Mouse (Mus musculus): ENCODE results near the gene Erbb3. TPM values are rescaled to one million over a fixed set of nuclear protein-coding genes. Genes with fewer than 3 reads are reported as not detected.
A peak's percentile ranks its signal among the peaks of the same experiment; 100 is the strongest.

The Erbb3 gene
- polyA plus RNA-seq, 1 experiment from 2014 or later: 21.4 TPM

GRCm38 (mm10) chr10:128587120-128587519 is 2.3 kb downstream of the Erbb3 start:
- H3K27ac ChIP-seq (ENCODE audit: low read length): 0 out of 2 replicates have a peak overlapping the region, but pooled peaks have one; percentile 20
- no peak for DNase-seq (ENCODE audit: low spot score)

GRCm38 (mm10) chr10:128586546-128586945 is 2.9 kb downstream of the Erbb3 start:
- H3K9ac ChIP-seq (replicated peaks; ENCODE audit: low read depth): no peak overlapping the region
- no peak for ATAC-seq
- no peaks in the 10 kb centered on the region for H3K4me1 ChIP-seq (ENCODE audit: insufficient read depth, low read depth, low read length)
- TF ChIP-seq CTCF (IDR thresholded peaks at IDR 0.05) (no peak), EP300 (IDR thresholded peaks at IDR 0.05) (no peak)
- peak overlapping the region; percentile 98 for H3K4me2 ChIP-seq (replicated peaks; ENCODE audit: low read depth, low read length)
- no peaks in the 10 kb centered on the region for H3K9me3 ChIP-seq (ENCODE audit: low read length)
- H3K27me3 ChIP-seq (replicated peaks; ENCODE audit: insufficient read depth, low read length): no peaks in the 10 kb centered on the region; the same call in 1 of the 2 replicates
- peak overlapping the region; percentile 8; the same call in 1 of the 2 replicates for H3K4me3 ChIP-seq (ENCODE audit: low read depth, low read length)
- peak overlapping the region; percentile 26; the same call in 1 of the 2 replicates for H3K27ac ChIP-seq (ENCODE audit: low read length)
- 10% methylated on average over 1 of the region's 1 CpGs for WGBS
- DNase-seq (ENCODE audit: low spot score): no peak
- no peaks in the 10 kb centered on the region for H3K36me3 ChIP-seq (ENCODE audit: insufficient read depth, low read length)

More at GRCm38 (mm10) chr10:128587120-128587519, 2.3 kb downstream of the Erbb3 start:
- no peak overlapping the region for H3K9ac ChIP-seq (replicated peaks; ENCODE audit: low read depth)
- no peak for TF ChIP-seq EP300 (IDR thresholded peaks at IDR 0.05)
- peak overlapping the region; percentile 6; the same call in 1 of the 2 replicates for H3K4me3 ChIP-seq (ENCODE audit: low read depth, low read length)
- no peaks in the 10 kb centered on the region; the same call in 1 of the 2 replicates for H3K27me3 ChIP-seq (replicated peaks; ENCODE audit: insufficient read depth, low read length)
- ATAC-seq: no peak
- no peaks in the 10 kb centered on the region for H3K36me3 ChIP-seq (ENCODE audit: insufficient read depth, low read length)
- WGBS: 35% methylated on average over 4 of the region's 4 CpGs
- H3K4me1 ChIP-seq (ENCODE audit: insufficient read depth, low read depth, low read length): no peaks in the 10 kb centered on the region
- H3K4me2 ChIP-seq (replicated peaks; ENCODE audit: low read depth, low read length): peak overlapping the region; percentile 98
- no peaks in the 10 kb centered on the region for H3K9me3 ChIP-seq (ENCODE audit: low read length)

- ATAC-seq: peak; percentile 81
- peak overlapping the region; percentile 49 for H3K4me2 ChIP-seq (replicated peaks; ENCODE audit: low read depth, low read length)
- 0 out of 2 replicates have a peak overlapping the region, but pooled peaks have one; percentile 8 for H3K9ac ChIP-seq (replicated peaks; ENCODE audit: low read depth)
- no peaks in the 10 kb centered on the region for H3K36me3 ChIP-seq (ENCODE audit: insufficient read depth, low read length)
- H3K9me3 ChIP-seq (ENCODE audit: low read length): no peaks in the 10 kb centered on the region
- H3K27ac ChIP-seq (ENCODE audit: low read length): peak overlapping the region; percentile 84
- WGBS: 9% methylated on average over 4 of the region's 4 CpGs
- H3K4me1 ChIP-seq (ENCODE audit: insufficient read depth, low read depth, low read length): no peaks in the 10 kb centered on the region
- TF ChIP-seq CTCF (IDR thresholded peaks at IDR 0.05): no peak
- peak; percentile 84 for TF ChIP-seq EP300 (IDR thresholded peaks at IDR 0.05)
- no peaks in the 10 kb centered on the region; the same call in 1 of the 2 replicates for H3K27me3 ChIP-seq (replicated peaks; ENCODE audit: insufficient read depth, low read length)
- peak overlapping the region; percentile 12; the same call in 1 of the 2 replicates for H3K4me3 ChIP-seq (ENCODE audit: low read depth, low read length)
- peak; percentile 96 for DNase-seq (ENCODE audit: low spot score)
Measured at GRCm38 (mm10) chr10:128584386-128584785, 5.1 kb downstream of the Erbb3 start.

- TF ChIP-seq CTCF (IDR thresholded peaks at IDR 0.05) (no peak), EP300 (IDR thresholded peaks at IDR 0.05) (no peak)
- Histone ChIP-seq H3K27me3 (replicated peaks; ENCODE audit: insufficient read depth, low read length) (no peaks in the 10 kb centered on the region), H3K9me3 (ENCODE audit: low read length) (no peaks in the 10 kb centered on the region), H3K4me3 (ENCODE audit: low read depth, low read length) (peak overlapping the region; percentile 12; the same call in 1 of the 2 replicates), H3K36me3 (ENCODE audit: insufficient read depth, low read length) (no peaks in the 10 kb centered on the region), H3K9ac (replicated peaks; ENCODE audit: low read depth) (0 out of 2 replicates have a peak overlapping the region, but pooled peaks have one; percentile 8), H3K4me2 (replicated peaks; ENCODE audit: low read depth, low read length) (peak overlapping the region; percentile 49), H3K4me1 (ENCODE audit: insufficient read depth, low read depth, low read length) (no peaks in the 10 kb centered on the region), H3K27ac (ENCODE audit: low read length) (peak overlapping the region; percentile 84)
- ATAC-seq (peak; percentile 94), DNase-seq (ENCODE audit: low spot score) (peak; percentile 94)
- 16% methylated on average over 7 of the region's 7 CpGs for WGBS
Measured at GRCm38 (mm10) chr10:128583644-128584043, 5.8 kb downstream of the Erbb3 start.

GRCm38 (mm10) chr10:128579731-128580130 is 9.7 kb downstream of the Erbb3 start:
- no peak for ATAC-seq
- Histone ChIP-seq H3K36me3 (ENCODE audit: insufficient read depth, low read length) (no peaks in the 10 kb centered on the region), H3K9ac (replicated peaks; ENCODE audit: low read depth) (no peak overlapping the region), H3K4me1 (ENCODE audit: insufficient read depth, low read depth, low read length) (no peaks in the 10 kb centered on the region), H3K4me3 (ENCODE audit: low read depth, low read length) (no peak overlapping the region), H3K4me2 (replicated peaks; ENCODE audit: low read depth, low read length) (no peak overlapping the region), H3K9me3 (ENCODE audit: low read length) (no peaks in the 10 kb centered on the region), H3K27ac (ENCODE audit: low read length) (no peak overlapping the region), H3K27me3 (replicated peaks; ENCODE audit: insufficient read depth, low read length) (no peaks in the 10 kb centered on the region)
- DNase-seq (ENCODE audit: low spot score): no peak
- TF ChIP-seq EP300 (IDR thresholded peaks at IDR 0.05) (no peak), CTCF (IDR thresholded peaks at IDR 0.05) (no peak)
- WGBS: 80% methylated on average over 4 of the region's 4 CpGs

- no peak overlapping the region for H3K27ac ChIP-seq (ENCODE audit: low read length)
Measured at GRCm38 (mm10) chr10:128579298-128579697, 10.2 kb downstream of the Erbb3 start.

More at GRCm38 (mm10) chr10:128579298-128579697, 10.2 kb downstream of the Erbb3 start:
- Histone ChIP-seq H3K27me3 (replicated peaks; ENCODE audit: insufficient read depth, low read length) (no peaks in the 10 kb centered on the region), H3K9ac (replicated peaks; ENCODE audit: low read depth) (no peak overlapping the region), H3K9me3 (ENCODE audit: low read length) (no peaks in the 10 kb centered on the region), H3K4me1 (ENCODE audit: insufficient read depth, low read depth, low read length) (no peaks in the 10 kb centered on the region), H3K4me3 (ENCODE audit: low read depth, low read length) (no peak overlapping the region), H3K36me3 (ENCODE audit: insufficient read depth, low read length) (no peaks in the 10 kb centered on the region), H3K4me2 (replicated peaks; ENCODE audit: low read depth, low read length) (no peak overlapping the region)
- TF ChIP-seq EP300 (IDR thresholded peaks at IDR 0.05): no peak
- TF ChIP-seq CTCF (IDR thresholded peaks at IDR 0.05): no peak
- WGBS: 70% methylated on average over 3 of the region's 3 CpGs
- no peak for ATAC-seq
- DNase-seq (ENCODE audit: low spot score): no peak

All from lung, postnatal 0 days (tissue).